Mouse (Mus musculus): Measurements from ENCODE around the gene Supt6. TPM values are rescaled to one million over a fixed set of nuclear protein-coding genes. Genes with fewer than 3 reads are reported as not detected.
"Not testable (repeated sequence)": the region's sequence is repeated elsewhere in the genome, so short reads cannot be mapped to it uniquely, and the experiment has no call there.

The Supt6 gene
- polyA plus RNA-seq (2011; ENCODE audit: insufficient read depth, insufficient read length, low replicate concordance, missing spikeins) = 15.1 and 30.7 TPM in 2 replicates

DNA sequence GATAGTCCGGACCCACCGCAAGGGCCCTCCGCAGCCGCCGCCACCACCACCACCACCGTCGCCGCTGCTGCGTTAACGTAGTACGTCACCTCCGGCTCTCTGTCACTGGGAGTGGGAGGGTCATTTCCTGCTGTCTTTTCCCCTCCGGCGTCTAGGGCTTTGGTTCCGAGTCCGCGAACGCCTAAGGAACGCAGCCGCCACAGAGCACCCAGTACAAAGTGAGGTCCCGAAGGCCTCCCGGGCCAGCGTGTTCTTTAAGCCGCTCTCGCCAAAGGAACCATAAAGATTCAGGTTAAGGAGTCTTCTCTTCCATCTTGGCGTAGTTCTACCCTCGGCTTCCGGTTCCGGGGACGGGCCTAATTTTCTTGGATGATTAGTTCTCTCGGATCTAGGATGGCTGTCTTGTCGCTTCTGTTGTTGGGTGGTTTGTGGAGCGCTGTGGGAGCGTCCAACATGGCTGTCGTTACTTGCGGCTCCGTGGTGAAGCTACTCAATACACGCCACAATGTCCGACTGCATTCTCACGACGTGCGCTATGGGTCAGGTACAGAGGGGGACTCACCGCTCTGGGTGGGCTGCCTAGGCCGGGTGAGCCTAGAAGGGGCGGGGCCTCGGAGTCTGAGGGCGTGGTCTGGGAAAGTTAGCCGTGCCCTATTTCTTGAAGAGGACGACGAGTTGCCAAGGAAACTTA, at the start of gene Supt6, which contains the start of gene Sdf2:
Gene Supt6, minus strand, starts transcription at position 361 of the 691 bp plus-strand sequence.
Gene Sdf2, plus strand, starts transcription at position 120 of the 691 bp plus-strand sequence.
- H3K4me1 ChIP-seq (ENCODE audit: control insufficient read depth, insufficient read depth, low read length) = no peaks in the 10 kb centered on the region; the same call in 1 of the 2 replicates
- whole genome bisulfite sequencing = under 1% methylated on average over 50 of the region's 50 CpGs

GRCm38 (mm10) chr11:78294585-78294984, 48.8 kb upstream of the Supt6 start:
- TF ChIP-seq POLR2A (IDR thresholded peaks at IDR 0.05; ENCODE audit: borderline replicate concordance, control insufficient read depth, low read depth, low read length) = no peak
- no peak for TF ChIP-seq CTCF (IDR thresholded peaks at IDR 0.05; ENCODE audit: control insufficient read depth, insufficient read depth, low read length)
- Histone ChIP-seq H3K4me3 (replicated peaks; ENCODE audit: control insufficient read depth, low read depth, low read length) (no peak overlapping the region), H3K4me1 (ENCODE audit: control insufficient read depth, insufficient read depth, low read length) (no peaks in the 10 kb centered on the region), H3K27ac (ENCODE audit: control insufficient read depth, insufficient read depth, low read depth, low read length, poor library complexity) (no peak overlapping the region)
- 88% methylated on average over 6 of the region's 6 CpGs for WGBS

More for the DNA sequence above, at the start of gene Supt6, which contains the start of gene Sdf2:
- peak within 1 kb of the TSS; percentile 97 for H3K27ac ChIP-seq (ENCODE audit: control insufficient read depth, insufficient read depth, low read depth, low read length, poor library complexity)
- peak within 1 kb of the TSS; percentile 85 for H3K4me3 ChIP-seq (replicated peaks; ENCODE audit: control insufficient read depth, low read depth, low read length)
- peak; percentile 77; the same call in 1 of the 2 replicates for TF ChIP-seq POLR2A (IDR thresholded peaks at IDR 0.05; ENCODE audit: borderline replicate concordance, control insufficient read depth, low read depth, low read length)
- no peak for TF ChIP-seq CTCF (IDR thresholded peaks at IDR 0.05; ENCODE audit: control insufficient read depth, insufficient read depth, low read length)

GRCm38 (mm10) chr11:78290654-78291053, 44.9 kb upstream of the Supt6 start, which contains the start of gene BC030499:
Gene BC030499 (plus strand): TSS chr11:78290841.
- Histone ChIP-seq H3K4me1 (ENCODE audit: control insufficient read depth, insufficient read depth, low read length) (no peaks in the 10 kb centered on the region), H3K27ac (ENCODE audit: control insufficient read depth, insufficient read depth, low read depth, low read length, poor library complexity) (no peak within 1 kb of the TSS), H3K4me3 (replicated peaks; ENCODE audit: control insufficient read depth, low read depth, low read length) (no peak within 1 kb of the TSS)
- TF ChIP-seq POLR2A (IDR thresholded peaks at IDR 0.05; ENCODE audit: borderline replicate concordance, control insufficient read depth, low read depth, low read length) = no peak
- TF ChIP-seq CTCF (IDR thresholded peaks at IDR 0.05; ENCODE audit: control insufficient read depth, insufficient read depth, low read length) = no peak
- WGBS = 93% methylated on average over 4 of the region's 4 CpGs

DNA sequence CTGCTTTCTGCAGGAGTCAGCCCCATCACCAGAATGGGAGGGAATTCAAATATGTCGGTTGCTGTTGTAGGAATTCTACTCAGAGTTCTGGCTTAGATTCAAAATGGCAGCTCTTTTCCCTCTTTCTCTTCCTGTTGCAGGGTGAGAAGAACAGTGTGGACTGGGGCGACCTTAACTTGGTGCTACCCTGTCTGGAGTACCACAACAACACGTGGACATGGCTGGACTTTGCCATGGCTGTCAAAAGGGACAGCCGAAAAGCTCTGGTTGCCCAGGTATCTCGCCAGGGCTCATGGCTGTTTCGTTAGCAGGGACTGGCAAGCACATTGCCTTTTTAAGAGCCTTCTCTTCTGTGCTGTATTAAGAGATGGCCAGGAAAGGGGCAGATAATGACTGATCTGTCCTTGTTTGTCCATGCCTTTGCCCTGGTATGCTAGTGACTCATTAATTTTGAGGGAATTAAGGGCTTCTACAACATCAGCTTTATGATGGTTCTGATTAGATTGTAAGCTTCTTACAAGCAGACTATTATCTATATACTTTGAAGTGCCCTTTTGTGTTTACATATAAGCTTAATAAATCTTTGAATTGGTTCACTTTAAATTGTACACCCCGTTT, 43.5 kb upstream of the Supt6 start:
- Histone ChIP-seq H3K27ac (ENCODE audit: control insufficient read depth, insufficient read depth, low read depth, low read length, poor library complexity) (no peak overlapping the region), H3K4me1 (ENCODE audit: control insufficient read depth, insufficient read depth, low read length) (no peaks in the 10 kb centered on the region), H3K4me3 (replicated peaks; ENCODE audit: control insufficient read depth, low read depth, low read length) (no peak overlapping the region)
- 85% methylated on average over 7 of the region's 7 CpGs for WGBS
- no peak for TF ChIP-seq CTCF (IDR thresholded peaks at IDR 0.05; ENCODE audit: control insufficient read depth, insufficient read depth, low read length)
- TF ChIP-seq POLR2A (IDR thresholded peaks at IDR 0.05; ENCODE audit: borderline replicate concordance, control insufficient read depth, low read depth, low read length) = no peak

GRCm38 (mm10) chr11:78279586-78279985, 33.8 kb upstream of the Supt6 start:
- 77% methylated on average over 4 of the region's 4 CpGs for WGBS
- TF ChIP-seq CTCF (IDR thresholded peaks at IDR 0.05; ENCODE audit: control insufficient read depth, insufficient read depth, low read length) (no peak), POLR2A (IDR thresholded peaks at IDR 0.05; ENCODE audit: borderline replicate concordance, control insufficient read depth, low read depth, low read length) (no peak)
- Histone ChIP-seq H3K27ac (ENCODE audit: control insufficient read depth, insufficient read depth, low read depth, low read length, poor library complexity) (no peak overlapping the region), H3K4me1 (ENCODE audit: control insufficient read depth, insufficient read depth, low read length) (no peaks in the 10 kb centered on the region; the same call in 1 of the 2 replicates), H3K4me3 (replicated peaks; ENCODE audit: control insufficient read depth, low read depth, low read length) (no peak overlapping the region)

DNA sequence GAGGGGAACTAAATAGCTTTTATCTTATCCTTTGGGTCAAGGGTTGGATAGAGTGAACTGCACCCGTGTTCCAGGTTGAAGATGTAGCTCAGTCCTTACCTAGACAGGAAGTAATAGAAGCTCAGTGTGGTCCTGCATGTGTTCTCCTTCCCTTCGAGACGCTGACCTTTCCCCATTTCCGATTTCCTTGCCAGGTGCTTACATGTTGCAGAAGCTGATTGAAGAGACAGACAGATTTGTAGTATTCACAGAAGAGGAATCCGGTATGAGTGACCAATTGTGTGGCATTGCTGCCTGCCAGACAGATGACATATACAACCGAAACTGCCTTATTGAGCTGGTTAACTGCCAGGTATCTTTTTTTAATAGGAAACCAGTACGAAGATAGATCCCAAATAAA, 33.1 kb upstream of the Supt6 start:
- H3K27ac ChIP-seq (ENCODE audit: control insufficient read depth, insufficient read depth, low read depth, low read length, poor library complexity) = no peak overlapping the region
- no peak overlapping the region for H3K4me3 ChIP-seq (replicated peaks; ENCODE audit: control insufficient read depth, low read depth, low read length)
- no peaks in the 10 kb centered on the region; the same call in 1 of the 2 replicates for H3K4me1 ChIP-seq (ENCODE audit: control insufficient read depth, insufficient read depth, low read length)
- TF ChIP-seq CTCF (IDR thresholded peaks at IDR 0.05; ENCODE audit: control insufficient read depth, insufficient read depth, low read length) = no peak
- 77% methylated on average over 7 of the region's 7 CpGs for WGBS

GRCm38 (mm10) chr11:78276169-78276568, 30.4 kb upstream of the Supt6 start:
- not testable (repeated sequence) for H3K4me1 ChIP-seq (ENCODE audit: control insufficient read depth, insufficient read depth, low read length); H3K27ac ChIP-seq (ENCODE audit: control insufficient read depth, insufficient read depth, low read depth, low read length, poor library complexity); H3K4me3 ChIP-seq (replicated peaks; ENCODE audit: control insufficient read depth, low read depth, low read length)
- WGBS = 84% methylated on average over 4 of the region's 4 CpGs
- peak; percentile 22; the same call in 1 of the 2 replicates for TF ChIP-seq CTCF (IDR thresholded peaks at IDR 0.05; ENCODE audit: control insufficient read depth, insufficient read depth, low read length)

- 97% methylated on average over 1 of the region's 1 CpGs for WGBS
These were observed 29.8 kb upstream of the Supt6 start for GRCm38 (mm10) chr11:78275596-78275995.

More at GRCm38 (mm10) chr11:78275596-78275995, 29.8 kb upstream of the Supt6 start:
- no peak for TF ChIP-seq POLR2A (IDR thresholded peaks at IDR 0.05; ENCODE audit: borderline replicate concordance, control insufficient read depth, low read depth, low read length)
- TF ChIP-seq CTCF (IDR thresholded peaks at IDR 0.05; ENCODE audit: control insufficient read depth, insufficient read depth, low read length) = no peak
- no peak overlapping the region for H3K4me3 ChIP-seq (replicated peaks; ENCODE audit: control insufficient read depth, low read depth, low read length)
- H3K4me1 ChIP-seq (ENCODE audit: control insufficient read depth, insufficient read depth, low read length) = no peaks in the 10 kb centered on the region; the same call in 1 of the 2 replicates
- H3K27ac ChIP-seq (ENCODE audit: control insufficient read depth, insufficient read depth, low read depth, low read length, poor library complexity) = no peak overlapping the region
